15 mouse cellular contexts compared by ENCODE assay signal in the genomic region with DNA sequence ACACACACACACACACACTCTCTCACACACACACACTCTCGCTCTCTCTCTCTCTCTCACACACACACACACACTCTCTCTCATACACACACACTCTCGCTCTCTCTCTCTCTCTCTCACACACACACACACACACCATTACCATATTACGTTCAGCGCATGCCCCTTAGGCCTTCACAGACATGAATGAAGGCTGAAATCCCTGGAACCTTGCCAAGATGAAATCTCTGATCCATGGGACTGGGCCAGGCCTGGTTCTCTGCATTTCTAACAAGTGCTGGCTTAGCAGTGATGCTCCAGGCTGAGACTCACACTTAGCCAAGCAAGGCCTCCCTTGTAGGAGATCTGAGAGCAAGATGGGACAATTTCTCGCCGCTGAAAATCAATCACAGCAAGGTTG. TPM values are rescaled to one million over a fixed set of nuclear protein-coding genes. Genes with fewer than 3 reads are reported as not detected.
DNase-seq lines count a peak whose midpoint lies in the region; ATAC-seq and TF ChIP-seq lines count a peak whose summit lies in the region.
"Had no signal": no experiment of that assay in that cellular context is flagged by ENCODE, and none has a peak within 500 bp of the region (broad histone marks: within the 10 kb centered on the region; RNA-seq: fewer than 3 reads in every experiment).

No protein-coding gene starts in this region.

- in situ Hi-C loops in ES-E14 (cut with MboI; ENCODE audit: low sequenced_read_pairs in 2 of 2, unreplicated experiment in 2 of 2), result no loop called here

- H3K4me3 ChIP-seq in hindbrain, embryonic 14.5 days (replicated peaks; ENCODE audit: low read length), result no peak overlapping the region
- no peak overlapping the region for H3K4me3 ChIP-seq in hindbrain, embryonic 11.5 days (ENCODE audit: low read depth, low read length)
- no peak overlapping the region for H3K4me3 ChIP-seq in ES-E14 (ENCODE audit: insufficient read depth in 1 of 2, low read depth in 1 of 2, low read length in 2 of 2, poor library complexity in 1 of 2, severe bottlenecking in 1 of 2)
- H3K4me3 ChIP-seq in forebrain, embryonic 16.5 days (replicated peaks; ENCODE audit: low read length), result no peak overlapping the region
- H3K4me3 ChIP-seq: embryonic facial prominence, embryonic 15.5 days; left cerebral cortex, adult 2 months had no signal

- no peak overlapping the region for H3K4me2 ChIP-seq in hindbrain, embryonic 14.5 days (replicated peaks)
- H3K4me2 ChIP-seq in hindbrain, embryonic 11.5 days (replicated peaks; ENCODE audit: low read depth, low read length), result no peak overlapping the region
- no peak overlapping the region for H3K4me2 ChIP-seq in forebrain, embryonic 16.5 days (ENCODE audit: low read length)
- H3K4me2 ChIP-seq: embryonic facial prominence, embryonic 15.5 days had no signal

- H3K9me3 ChIP-seq in hindbrain, embryonic 14.5 days (ENCODE audit: control insufficient read depth, low read length), result no peaks in the 10 kb centered on the region
- no peaks in the 10 kb centered on the region for H3K9me3 ChIP-seq in hindbrain, embryonic 11.5 days (ENCODE audit: control insufficient read depth, low read length)
- no peaks in the 10 kb centered on the region for H3K9me3 ChIP-seq in ES-E14 (ENCODE audit: control insufficient read depth, insufficient read depth, low read depth, low read length)
- H3K9me3 ChIP-seq in forebrain, embryonic 16.5 days (ENCODE audit: control insufficient read depth, low read length), result no peaks in the 10 kb centered on the region
- H3K9me3 ChIP-seq: embryonic facial prominence, embryonic 15.5 days had no signal

- no peak overlapping the region for H3K9ac ChIP-seq in hindbrain, embryonic 14.5 days
- H3K9ac ChIP-seq in hindbrain, embryonic 11.5 days (ENCODE audit: low read depth, low read length), result no peak overlapping the region
- no peak overlapping the region for H3K9ac ChIP-seq in ES-E14 (ENCODE audit: insufficient read depth, low read depth, low read length, poor library complexity, severe bottlenecking)
- no peak overlapping the region for H3K9ac ChIP-seq in forebrain, embryonic 16.5 days (replicated peaks; ENCODE audit: low read depth, low read length)
- H3K9ac ChIP-seq: embryonic facial prominence, embryonic 15.5 days had no signal

- peak; percentile 70 for ATAC-seq in hindbrain, embryonic 14.5 days (ENCODE audit: low FRiP score)
- ATAC-seq in hindbrain, embryonic 11.5 days (ENCODE audit: low FRiP score), result no peak
- peak; percentile 86 for ATAC-seq in forebrain, embryonic 16.5 days

- no peaks in the 10 kb centered on the region for H3K4me1 ChIP-seq in hindbrain, embryonic 14.5 days (replicated peaks; ENCODE audit: control insufficient read depth, insufficient read depth, low read length)
- H3K4me1 ChIP-seq in hindbrain, embryonic 11.5 days (replicated peaks; ENCODE audit: control insufficient read depth, insufficient read depth, low read length), result no peaks in the 10 kb centered on the region
- peaks cover 0 to 7% of the 10 kb centered on the region in 2 experiments; a peak in 1 of 4 replicates for H3K4me1 ChIP-seq in ES-E14 (ENCODE audit: control insufficient read depth in 2 of 2, insufficient read depth in 2 of 2, low read length in 2 of 2, poor library complexity in 1 of 2)
- H3K4me1 ChIP-seq in forebrain, embryonic 16.5 days (replicated peaks; ENCODE audit: control insufficient read depth, insufficient read depth, low read length), result peaks cover 20% of the 10 kb centered on the region

- H3K27me3 ChIP-seq in hindbrain, embryonic 14.5 days (ENCODE audit: control insufficient read depth, insufficient read depth, low read length), result no peaks in the 10 kb centered on the region
- no peaks in the 10 kb centered on the region for H3K27me3 ChIP-seq in hindbrain, embryonic 11.5 days (ENCODE audit: control insufficient read depth, insufficient read depth, low read length)
- no peaks in the 10 kb centered on the region for H3K27me3 ChIP-seq in forebrain, embryonic 16.5 days (replicated peaks; ENCODE audit: control insufficient read depth, insufficient read depth, low read length)
- H3K27me3 ChIP-seq: embryonic facial prominence, embryonic 15.5 days had no signal

- no peak overlapping the region for H3K27ac ChIP-seq in hindbrain, embryonic 14.5 days
- H3K27ac ChIP-seq in hindbrain, embryonic 11.5 days (ENCODE audit: low read depth, low read length), result no peak overlapping the region
- peak overlapping the region; percentile 8; the same call in 1 of the 2 replicates for H3K27ac ChIP-seq in ES-E14 (ENCODE audit: insufficient read depth, low read depth, low read length, poor library complexity, severe bottlenecking)
- peak overlapping the region; percentile 27; the same call in 1 of the 2 replicates for H3K27ac ChIP-seq in forebrain, embryonic 16.5 days (ENCODE audit: low read length)
- H3K27ac ChIP-seq: embryonic facial prominence, embryonic 15.5 days; left cerebral cortex, adult 2 months had no signal

- H3K36me3 ChIP-seq in hindbrain, embryonic 14.5 days (replicated peaks; ENCODE audit: control insufficient read depth, insufficient read depth), result no peaks in the 10 kb centered on the region
- H3K36me3 ChIP-seq in hindbrain, embryonic 11.5 days (ENCODE audit: control insufficient read depth, insufficient read depth, low read length), result no peaks in the 10 kb centered on the region
- H3K36me3 ChIP-seq in ES-E14 (ENCODE audit: control insufficient read depth, insufficient read depth, low read length, poor library complexity, severe bottlenecking), result no peaks in the 10 kb centered on the region
- H3K36me3 ChIP-seq in forebrain, embryonic 16.5 days (ENCODE audit: control insufficient read depth, insufficient read depth), result no peaks in the 10 kb centered on the region
- H3K36me3 ChIP-seq: embryonic facial prominence, embryonic 15.5 days had no signal

- peak; percentile 38 for DNase-seq in adrenal gland, adult 2 months
- DNase-seq in adrenal gland, postnatal 4 days (ENCODE audit: low spot score in 2 of 2), result no peak
- DNase-seq in hindbrain, embryonic 14.5 days (ENCODE audit: low spot score), result peak; percentile 51
- DNase-seq in hindbrain, embryonic 11.5 days (ENCODE audit: low spot score), result no peak
- no peak for DNase-seq in ES-E14 (ENCODE audit: low read depth, low spot score)
- no peak for DNase-seq in layer of hippocampus, adult 18-20 months (ENCODE audit: low spot score in 2 of 2)
- DNase-seq in kidney, postnatal 4 days, result no peak
- DNase-seq: cerebellum, adult 9-11 months; gastrocnemius, postnatal 10 days; kidney, adult 9 months; lung, adult 18-20 months had no signal

- 64% methylated on average over 6 of the region's 6 CpGs for WGBS in hindbrain, embryonic 14.5 days
- 88% methylated on average over 6 of the region's 6 CpGs for WGBS in hindbrain, embryonic 11.5 days
- WGBS in forebrain, embryonic 16.5 days, result 40% methylated on average over 6 of the region's 6 CpGs

TF ChIP-seq in ES-E14, 5 proteins besides CTCF, POLR2A, EP300 and RAD21:
- TF ChIP-seq ZNF384 (IDR thresholded peaks at IDR 0.05; ENCODE audit: low read depth, low read length), result no peak
- TF ChIP-seq MAFK (IDR thresholded peaks at IDR 0.05; ENCODE audit: insufficient read depth, low read depth, low read length), result no peak
- no peak for TF ChIP-seq CHD2 (IDR thresholded peaks at IDR 0.05; ENCODE audit: low read depth, low read length)
- no peak for TF ChIP-seq ZC3H11A (IDR thresholded peaks at IDR 0.05; ENCODE audit: borderline replicate concordance, low read depth, low read length)
- no peak for TF ChIP-seq HCFC1 (IDR thresholded peaks at IDR 0.05; ENCODE audit: borderline replicate concordance, insufficient read depth, low read length)

RNA-seq across cellular contexts. Expression of a gene that starts 8.1 kb away (rescaled TPM):
- total RNA-seq in adrenal gland, adult 2 months (2021), result not detected
- polyA plus RNA-seq in adrenal gland, adult 2 months (2012; rRNA removed), result 0.04 TPM in 1 of 2 replicates, not detected in the other
- not detected for total RNA-seq in adrenal gland, postnatal 4 days (2021)
- polyA plus RNA-seq in hindbrain, embryonic 14.5 days (2014; fragmentation: Nextera tagmentation; extraction: Ambion mirVana), result 0.15 and 0.30 TPM in 2 replicates
- not detected in 2 replicates for polyA plus RNA-seq in hindbrain, embryonic 11.5 days (2014; fragmentation: Nextera tagmentation; extraction: Ambion mirVana)
- not detected in 2 replicates for total RNA-seq in ES-E14 (2012; rRNA removed)
- 0.17 and 0.20 TPM in 2 replicates for polyA plus RNA-seq in forebrain, embryonic 16.5 days (2015; fragmentation: Nextera tagmentation; extraction: Ambion mirVana)
- total RNA-seq in layer of hippocampus, adult 18-20 months (2021), result under 1 TPM; 0.22 to 0.28 TPM
- total RNA-seq: gastrocnemius, postnatal 10 days; heart, postnatal 25 days had no signal
- polyA plus RNA-seq: embryonic facial prominence, embryonic 15.5 days had no signal

Comparison
In these comparisons a context has a peak if more than half of its experiments do, and no peak if none do; other contexts are left out.
1. DNase-seq: peak in adrenal gland, adult 2 months (single experiment) and hindbrain, embryonic 14.5 days (single experiment); none in adrenal gland, postnatal 4 days (0 of 2), hindbrain, embryonic 11.5 days (single experiment), ES-E14 (single experiment), layer of hippocampus, adult 18-20 months (0 of 2) and kidney, postnatal 4 days (0 of 2).
2. H3K27ac ChIP-seq: peak in ES-E14 (single experiment) and forebrain, embryonic 16.5 days (single experiment); none in hindbrain, embryonic 14.5 days (single experiment) and hindbrain, embryonic 11.5 days (single experiment).